Mouse (Mus musculus) adrenal gland, adult 2 months (tissue): ENCODE measurements at regions not wholly inside any gene's neighbourhood (a gene's known extent, or its start where the extent isn't known, plus 50 kb on each side); places are given as distances from the start of the nearest gene placed in this dataset.
"Not testable (repeated sequence)": the region's sequence is repeated elsewhere in the genome, so short reads cannot be mapped to it uniquely, and the experiment has no call there.

Experiments
- DNase-seq: peaks from one replicate; pipeline ENCODE4 v3.0.0; 2021

GRCm38 (mm10) chr10:103507051-103507450 is 139.5 kb downstream of the Slc6a15 start:
- DNase-seq: not testable (repeated sequence)

- no peak for DNase-seq
Observed at GRCm38 (mm10) chr10:103544502-103544901, 176.9 kb downstream of the Slc6a15 start.

GRCm38 (mm10) chr10:103549510-103549909 is 181.9 kb downstream of the Slc6a15 start:
- no peak for DNase-seq

GRCm38 (mm10) chr10:103585097-103585496 is 217.5 kb downstream of the Slc6a15 start:
- no peak for DNase-seq

GRCm38 (mm10) chr10:103585504-103585903 is 217.9 kb downstream of the Slc6a15 start:
- no peak for DNase-seq

- no peak for DNase-seq
Observed at GRCm38 (mm10) chr10:103591985-103592384, 224.4 kb downstream of the Slc6a15 start.

GRCm38 (mm10) chr10:103641162-103641561 is 273.6 kb downstream of the Slc6a15 start:
- DNase-seq: no peak

GRCm38 (mm10) chr10:103649848-103650247 is 282.3 kb downstream of the Slc6a15 start:
- no peak for DNase-seq

- no peak for DNase-seq
Observed at GRCm38 (mm10) chr10:103673081-103673480, 305.5 kb downstream of the Slc6a15 start.

- no peak for DNase-seq
Observed at GRCm38 (mm10) chr10:103673765-103674164, 306.2 kb downstream of the Slc6a15 start.

GRCm38 (mm10) chr10:103692682-103693081 is 325.1 kb downstream of the Slc6a15 start:
- DNase-seq: peak; percentile 33

GRCm38 (mm10) chr10:103715080-103715725 is 347.6 kb downstream of the Slc6a15 start:
- no peak for DNase-seq

GRCm38 (mm10) chr10:103718998-103719662 is 351.5 kb downstream of the Slc6a15 start:
- DNase-seq: no peak

- DNase-seq: no peak
Observed at GRCm38 (mm10) chr10:103726680-103727079, 359.1 kb downstream of the Slc6a15 start.

- no peak for DNase-seq
Observed at GRCm38 (mm10) chr10:103731522-103731921, 363.9 kb downstream of the Slc6a15 start.

GRCm38 (mm10) chr10:103731981-103732380 is 364.4 kb downstream of the Slc6a15 start:
- no peak for DNase-seq

- DNase-seq: no peak
Observed at GRCm38 (mm10) chr10:103780127-103780526, 362.7 kb upstream of the Gm21293 start.

GRCm38 (mm10) chr10:103784920-103785319 is 357.9 kb upstream of the Gm21293 start:
- no peak for DNase-seq

GRCm38 (mm10) chr10:103829079-103829478 is 313.7 kb upstream of the Gm21293 start:
- DNase-seq: no peak

- DNase-seq: no peak
Observed at GRCm38 (mm10) chr10:103832063-103832462, 310.7 kb upstream of the Gm21293 start.

- peak; percentile 9 for DNase-seq
Observed at GRCm38 (mm10) chr10:103855211-103855610, 287.6 kb upstream of the Gm21293 start.

GRCm38 (mm10) chr10:103860890-103861289 is 281.9 kb upstream of the Gm21293 start:
- no peak for DNase-seq

- DNase-seq: no peak
Observed at GRCm38 (mm10) chr10:103862120-103862519, 280.7 kb upstream of the Gm21293 start.

- no peak for DNase-seq
Observed at GRCm38 (mm10) chr10:103863909-103864308, 278.9 kb upstream of the Gm21293 start.
